Mouse (Mus musculus) forebrain, embryonic 11.5 days (tissue): Measurements from ENCODE around the gene Thsd7a. TPM values are rescaled to one million over a fixed set of nuclear protein-coding genes. Genes with fewer than 3 reads are reported as not detected.

Experiments used
- ATAC-seq: fragments of 200-750 bp; cut with Nextera tagmentation; replicated peaks from 2 replicates; pipeline ENCODE4 v1.8.0; 2017; ENCODE audit warnings: moderate TSS enrichment; ENCODE audit not compliant: low FRiP score
- DNase-seq: peaks from one replicate; pipeline ENCODE4 v3.0.0-alpha.2; 2017; ENCODE audit warnings: low spot score
- H3K27ac ChIP-seq: fragments of 300-500 bp; sonication (generic); 2 replicates; pipeline ENCODE4 v1.5.1; 2014; ENCODE audit warnings: low read depth, low read length
- H3K27me3 ChIP-seq: fragments of 300-500 bp; sonication (generic); 2 replicates; pipeline ENCODE4 v1.6.1; 2014; ENCODE audit warnings: mild to moderate bottlenecking, low read length, mixed read lengths; ENCODE audit not compliant: control insufficient read depth, insufficient read depth
- H3K36me3 ChIP-seq: fragments of 300-500 bp; sonication (generic); 2 replicates; pipeline ENCODE4 v1.6.1; 2014; ENCODE audit warnings: mild to moderate bottlenecking, low read length, moderate library complexity, mixed read lengths; ENCODE audit not compliant: control insufficient read depth, insufficient read depth
- H3K4me1 ChIP-seq: fragments of 300-500 bp; sonication (generic); replicated peaks from 2 replicates; pipeline ENCODE4 v1.6.1; 2014; ENCODE audit warnings: low read length, mixed read lengths; ENCODE audit not compliant: control insufficient read depth, insufficient read depth
- H3K4me2 ChIP-seq: fragments of 300-500 bp; sonication (generic); 2 replicates; pipeline ENCODE4 v1.6.1; 2014; ENCODE audit warnings: low read depth, mild to moderate bottlenecking, low read length, moderate library complexity, mixed read lengths; ENCODE audit not compliant: severe bottlenecking
- H3K4me3 ChIP-seq: fragments of 300-500 bp; sonication (generic); 2 replicates; pipeline ENCODE4 v1.5.1; 2014; ENCODE audit warnings: low read depth, low read length
- H3K9ac ChIP-seq: fragments of 300-500 bp; sonication (generic); 2 replicates; pipeline ENCODE4 v1.6.1; 2014; ENCODE audit warnings: low read length
- H3K9me3 ChIP-seq: fragments of 300-500 bp; sonication (generic); 2 replicates; pipeline ENCODE4 v1.6.1; 2016; ENCODE audit warnings: low read length, mixed read lengths; ENCODE audit not compliant: control insufficient read depth
- WGBS: fragments of 180-500 bp; shearing (Covaris S2); extraction: QIAGEN DNeasy Blood & Tissue Kit; methylation state at CpG from one replicate; pipeline ENCODE4 v1.1.7; 2014; 5-methylcytosine and 5-hydroxymethylcytosine counted together
- polyA plus RNA-seq: library from polyadenylated mRNA; unstranded; fragments of >200 nt; fragmentation: Nextera tagmentation; extraction: Ambion mirVana; gene quantifications from 2 replicates; pipeline ENCODE4 v1.2.1, GENCODE M21; 2014

Thsd7a gene
- 4.9 and 5.8 TPM in 2 replicates for polyA plus RNA-seq

DNA sequence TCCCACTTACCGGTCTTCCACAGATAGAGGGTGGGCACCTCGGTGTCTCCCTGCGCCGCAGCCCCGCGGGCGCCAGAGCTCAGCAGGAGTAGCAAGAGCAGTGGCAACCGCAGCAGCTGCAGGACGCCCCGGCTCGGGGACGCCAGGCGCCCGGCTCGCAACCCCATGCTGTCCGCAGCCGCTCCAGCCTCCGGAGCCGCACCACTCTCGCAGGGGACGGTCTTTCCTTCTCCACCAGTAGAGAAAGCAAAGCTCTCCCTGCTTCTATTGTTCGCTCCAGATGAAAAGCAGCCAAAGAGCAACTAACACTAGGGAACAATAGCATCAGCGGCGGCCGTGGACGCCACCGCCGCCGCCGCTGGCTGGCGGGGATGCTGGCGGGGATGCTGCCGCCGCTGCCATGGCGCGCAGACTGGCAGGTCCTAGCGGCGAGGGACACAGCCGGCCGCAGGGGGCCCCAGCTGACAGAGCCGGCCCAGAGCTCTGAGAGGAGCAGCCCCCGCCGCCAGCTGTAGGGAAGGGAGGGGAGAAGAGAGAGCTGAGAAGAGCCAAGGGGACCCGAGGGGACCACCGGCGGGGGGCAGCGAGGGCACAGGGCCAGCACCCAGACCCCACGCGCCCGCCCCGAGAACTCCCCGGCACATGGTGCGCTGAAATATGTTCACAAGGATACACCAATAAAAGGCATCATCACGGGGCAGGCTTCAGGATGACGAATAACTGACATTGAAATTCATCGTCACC is at the start of gene Thsd7a:
Gene Thsd7a, minus strand, starts transcription at position 624 of the 744 bp plus-strand sequence.
- peaks cover 3% of the 10 kb centered on the region for H3K4me1 ChIP-seq
- peak; percentile 86 for ATAC-seq
- H3K4me3 ChIP-seq: peak within 1 kb of the TSS; percentile 55
- H3K27me3 ChIP-seq: peaks cover 7% of the 10 kb centered on the region; the same call in 1 of the 2 replicates
- no peaks in the 10 kb centered on the region for H3K9me3 ChIP-seq
- peak within 1 kb of the TSS; percentile 65 for H3K4me2 ChIP-seq
- H3K27ac ChIP-seq: peak within 1 kb of the TSS; percentile 54
- peak within 1 kb of the TSS; percentile 58 for H3K9ac ChIP-seq
- DNase-seq: peak; percentile 81
- under 1% methylated on average over 56 of the region's 56 CpGs for WGBS
- no peaks in the 10 kb centered on the region for H3K36me3 ChIP-seq

DNA sequence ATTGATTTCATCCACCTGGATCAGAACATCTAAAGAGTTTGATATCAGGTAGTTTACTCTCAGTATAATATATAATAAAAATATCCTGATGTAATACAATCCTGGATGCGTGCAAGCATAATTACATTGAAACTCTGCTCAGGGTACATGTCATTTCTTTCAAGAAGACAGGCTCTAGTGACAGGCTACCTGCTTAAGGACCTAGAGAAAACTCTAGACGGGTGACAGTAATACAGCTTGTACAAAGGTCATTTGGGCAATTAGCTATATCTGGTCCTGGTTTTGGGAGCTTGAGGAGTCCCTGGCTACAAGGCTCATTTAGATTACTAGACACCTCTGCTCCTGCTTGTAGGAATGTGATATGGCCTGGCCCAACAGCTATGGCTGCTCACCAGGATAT is 37.9 kb upstream of the Thsd7a start:
- no peak for DNase-seq
- no peak overlapping the region for H3K9ac ChIP-seq
- no peak overlapping the region for H3K4me2 ChIP-seq
- no peaks in the 10 kb centered on the region for H3K4me1 ChIP-seq
- ATAC-seq: no peak
- H3K9me3 ChIP-seq: no peaks in the 10 kb centered on the region
- no peak overlapping the region for H3K4me3 ChIP-seq
- no peaks in the 10 kb centered on the region for H3K36me3 ChIP-seq
- no peak overlapping the region for H3K27ac ChIP-seq
- WGBS: 70% methylated on average over 2 of the region's 2 CpGs
- H3K27me3 ChIP-seq: no peaks in the 10 kb centered on the region

DNA sequence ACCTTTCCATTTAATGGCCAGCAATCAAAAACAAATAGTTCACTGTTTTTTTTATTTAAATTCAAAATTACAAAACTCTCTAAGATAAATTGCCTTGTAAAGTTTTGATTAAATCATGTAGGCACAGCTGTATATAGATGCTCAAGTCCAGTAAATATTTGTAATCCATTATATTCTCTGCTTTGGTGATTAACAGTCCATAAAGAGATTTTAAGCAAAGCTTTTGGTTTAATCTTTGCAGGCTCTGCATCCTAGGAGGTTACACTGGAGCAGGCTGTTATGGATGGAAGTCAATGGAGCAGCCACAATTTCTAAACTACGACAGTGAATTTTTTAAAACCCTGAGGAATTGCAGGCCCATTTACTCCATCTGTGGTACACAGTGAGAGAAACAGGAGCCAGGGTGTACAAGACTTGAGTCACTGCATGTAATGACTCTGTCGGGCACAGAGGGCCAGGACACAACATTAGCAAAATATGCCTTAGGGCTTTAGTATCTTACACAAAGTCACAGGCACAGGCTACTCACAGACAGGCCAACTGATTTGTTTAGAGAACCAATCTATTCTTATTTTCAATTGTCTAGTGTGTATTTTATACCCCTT is 37.3 kb upstream of the Thsd7a start:
- DNase-seq (no peak), ATAC-seq (no peak)
- no peaks in the 10 kb centered on the region for H3K9me3 ChIP-seq
- no peaks in the 10 kb centered on the region for H3K4me1 ChIP-seq
- H3K27ac ChIP-seq: no peak overlapping the region
- H3K9ac ChIP-seq: no peak overlapping the region
- no peak overlapping the region for H3K4me3 ChIP-seq
- WGBS: 64% methylated on average over 2 of the region's 2 CpGs
- no peaks in the 10 kb centered on the region for H3K36me3 ChIP-seq
- no peak overlapping the region for H3K4me2 ChIP-seq
- H3K27me3 ChIP-seq: no peaks in the 10 kb centered on the region

DNA sequence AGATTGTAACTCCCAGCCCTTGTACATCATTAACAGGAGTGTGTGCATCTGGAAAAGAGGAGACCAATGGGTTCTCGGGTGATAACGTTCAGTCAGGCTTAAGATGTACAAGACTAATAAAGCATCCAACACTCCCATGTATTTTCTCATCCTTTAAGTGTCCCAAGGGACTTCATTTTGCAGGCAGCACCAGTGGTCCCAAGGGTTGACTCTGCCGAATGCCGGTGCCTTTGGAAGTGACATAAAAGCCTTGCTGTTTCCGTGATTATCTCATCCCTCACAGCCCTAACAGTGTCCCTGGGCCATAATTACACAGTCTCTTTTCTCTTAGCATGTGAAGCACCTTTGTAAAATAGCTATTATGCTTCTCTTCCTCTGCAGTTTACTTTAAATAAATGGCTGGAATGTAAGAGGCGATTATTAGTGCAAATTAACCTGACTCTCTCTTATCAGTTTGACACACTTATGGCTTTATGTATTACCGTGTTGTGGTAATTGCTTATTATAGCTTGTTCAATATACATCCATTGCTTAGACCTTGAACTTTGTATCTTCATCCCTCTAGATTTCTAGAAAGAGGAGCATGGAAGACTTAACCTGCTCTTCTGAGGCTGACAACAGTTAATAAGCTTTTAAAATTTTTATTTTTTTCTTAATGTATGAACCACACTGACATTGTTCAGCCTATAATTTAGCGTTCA is 35.9 kb upstream of the Thsd7a start:
- 74% methylated on average over 8 of the region's 8 CpGs for WGBS
- H3K4me3 ChIP-seq: no peak overlapping the region
- H3K9me3 ChIP-seq: no peaks in the 10 kb centered on the region
- H3K4me2 ChIP-seq: no peak overlapping the region
- DNase-seq (no peak), ATAC-seq (peak; percentile 81)
- no peak overlapping the region for H3K27ac ChIP-seq
- H3K27me3 ChIP-seq: no peaks in the 10 kb centered on the region
- no peaks in the 10 kb centered on the region for H3K36me3 ChIP-seq
- no peak overlapping the region for H3K9ac ChIP-seq
- no peaks in the 10 kb centered on the region for H3K4me1 ChIP-seq

DNA sequence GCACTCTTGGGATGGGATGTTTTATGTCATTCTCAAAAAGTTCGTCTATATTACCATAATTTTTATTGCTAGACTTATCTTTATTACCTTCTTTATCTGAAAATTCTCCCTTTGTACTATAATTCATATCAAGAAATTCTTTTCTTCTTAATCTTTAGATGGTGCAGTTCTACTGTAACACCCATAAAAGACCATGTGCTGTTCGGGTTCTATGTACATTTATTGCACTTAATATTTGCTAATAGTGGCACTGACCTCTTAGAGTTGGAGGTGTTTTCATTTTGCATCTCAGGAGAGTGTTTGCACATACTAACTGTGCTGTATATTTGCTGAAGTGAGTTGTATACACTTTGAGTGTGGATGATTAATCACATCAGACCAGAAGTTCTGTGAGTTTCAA is 23.6 kb upstream of the Thsd7a start:
- no peaks in the 10 kb centered on the region for H3K4me1 ChIP-seq
- no peak for DNase-seq

DNA sequence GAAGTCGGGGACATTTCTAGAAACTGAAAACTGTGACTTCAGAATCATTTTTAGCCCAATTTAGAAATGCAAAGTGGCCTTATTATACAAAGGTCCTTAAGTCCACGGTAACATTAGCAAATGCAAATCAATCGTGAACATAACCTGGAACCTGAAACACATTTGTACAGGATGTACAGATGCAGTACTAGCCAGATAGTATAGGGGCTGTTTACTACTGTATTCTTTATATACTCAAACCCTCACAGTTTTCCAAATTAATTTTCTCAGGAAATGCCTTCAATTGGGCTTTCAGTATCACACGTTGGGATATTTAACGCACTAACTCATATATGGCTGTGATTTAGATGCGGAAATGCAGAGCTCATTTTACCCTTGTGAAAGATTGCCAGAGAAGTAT is 16.0 kb upstream of the Thsd7a start:
- H3K9me3 ChIP-seq: no peaks in the 10 kb centered on the region
- no peak overlapping the region for H3K9ac ChIP-seq
- no peak for ATAC-seq
- H3K4me1 ChIP-seq: no peaks in the 10 kb centered on the region
- no peak overlapping the region for H3K27ac ChIP-seq
- no peak overlapping the region for H3K4me2 ChIP-seq
- no peaks in the 10 kb centered on the region for H3K27me3 ChIP-seq
- H3K4me3 ChIP-seq: no peak overlapping the region
- WGBS: 81% methylated on average over 6 of the region's 6 CpGs
- no peaks in the 10 kb centered on the region for H3K36me3 ChIP-seq
- no peak for DNase-seq

More for the DNA sequence above, 23.6 kb upstream of the Thsd7a start:
- Histone ChIP-seq H3K9ac (no peak overlapping the region), H3K27ac (no peak overlapping the region), H3K27me3 (no peaks in the 10 kb centered on the region), H3K36me3 (no peaks in the 10 kb centered on the region), H3K4me3 (no peak overlapping the region), H3K9me3 (no peaks in the 10 kb centered on the region), H3K4me2 (no peak overlapping the region)
- no peak for ATAC-seq
- WGBS: 88% methylated on average over 2 of the region's 2 CpGs

DNA sequence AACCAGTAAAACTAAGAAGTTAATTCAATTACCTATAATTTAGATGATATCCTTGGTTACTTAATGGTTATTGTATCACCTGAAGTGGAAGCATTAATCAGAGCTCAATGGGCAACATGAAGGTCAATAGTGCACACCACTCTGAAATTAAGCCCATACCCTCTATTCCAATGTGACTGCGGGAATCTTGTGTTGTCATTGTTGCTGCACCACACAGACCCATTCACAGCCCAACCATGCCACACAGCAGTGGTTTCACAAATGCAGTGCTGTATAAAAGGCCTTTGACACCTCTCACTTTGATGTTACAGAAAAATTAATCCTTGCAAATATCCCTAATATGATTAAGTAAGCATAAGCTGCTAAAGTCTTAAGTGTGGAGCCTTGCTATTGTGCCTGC is 15.4 kb upstream of the Thsd7a start:
- H3K27ac ChIP-seq: no peak overlapping the region
- no peak overlapping the region for H3K9ac ChIP-seq
- no peak overlapping the region for H3K4me2 ChIP-seq
- no peaks in the 10 kb centered on the region for H3K27me3 ChIP-seq
- no peaks in the 10 kb centered on the region for H3K36me3 ChIP-seq
- H3K9me3 ChIP-seq: no peaks in the 10 kb centered on the region
- 0 out of 2 replicates have a peak, but pooled peaks have one; percentile 63 for ATAC-seq
- H3K4me3 ChIP-seq: no peak overlapping the region
- DNase-seq: no peak
- WGBS: 43% methylated on average over 1 of the region's 1 CpGs
- H3K4me1 ChIP-seq: no peaks in the 10 kb centered on the region

DNA sequence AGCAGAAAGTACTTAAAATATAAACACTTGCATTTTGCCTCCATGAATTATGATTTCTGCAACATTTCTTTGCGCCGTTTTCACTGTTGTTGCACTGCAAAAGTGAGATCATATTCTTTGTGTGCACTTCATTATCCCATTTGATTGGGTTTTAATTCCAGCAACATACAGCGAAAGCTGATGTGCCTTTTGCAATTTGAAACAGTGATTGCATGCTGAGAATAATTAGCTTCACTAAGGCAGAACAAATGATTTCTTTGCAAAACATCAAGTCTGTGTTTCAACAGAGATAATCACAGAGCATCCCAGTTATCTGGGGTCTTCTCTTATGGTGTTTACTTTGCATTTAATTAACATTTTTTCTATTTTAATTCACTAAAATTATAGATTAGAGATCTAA is 14.6 kb upstream of the Thsd7a start:
- no peak overlapping the region for H3K27ac ChIP-seq
- no peaks in the 10 kb centered on the region for H3K9me3 ChIP-seq
- 89% methylated on average over 3 of the region's 3 CpGs for WGBS
- ATAC-seq (no peak), DNase-seq (no peak)
- H3K4me3 ChIP-seq: no peak overlapping the region
- no peaks in the 10 kb centered on the region for H3K27me3 ChIP-seq
- H3K36me3 ChIP-seq: no peaks in the 10 kb centered on the region
- H3K4me2 ChIP-seq: no peak overlapping the region
- H3K9ac ChIP-seq: no peak overlapping the region
- no peaks in the 10 kb centered on the region for H3K4me1 ChIP-seq
